Comparison of ENCODE assay signal across 13 mouse cellular contexts in genomic region chr12:76695773-76696172, GRCm38 (mm10). TPM values are rescaled to one million over a fixed set of nuclear protein-coding genes. Genes with fewer than 3 reads are reported as not detected.
DNase-seq lines count a peak whose midpoint lies in the region; ATAC-seq and TF ChIP-seq lines count a peak whose summit lies in the region.
"Had no signal": no experiment of that assay in that cellular context is flagged by ENCODE, and none has a peak within 500 bp of the region (broad histone marks: within the 10 kb centered on the region; RNA-seq: fewer than 3 reads in every experiment).

No protein-coding gene starts in this region.

- WGBS in embryonic facial prominence, embryonic 11.5 days: 74% methylated on average over 5 of the region's 5 CpGs
- 70% methylated on average over 5 of the region's 5 CpGs for WGBS in embryonic facial prominence, embryonic 10.5 days
- WGBS in hindbrain, embryonic 14.5 days: 64% methylated on average over 5 of the region's 5 CpGs
- 71% methylated on average over 5 of the region's 5 CpGs for WGBS in hindbrain, embryonic 11.5 days
- 85% methylated on average over 5 of the region's 5 CpGs for WGBS in thymus, adult 2 months

- no peak for ATAC-seq in embryonic facial prominence, embryonic 11.5 days (replicated peaks; ENCODE audit: insufficient number of reproducible peaks, low FRiP score, low TSS enrichment, low read depth)
- ATAC-seq in hindbrain, embryonic 14.5 days (ENCODE audit: low FRiP score): 0 out of 2 replicates have a peak, but pooled peaks have one; percentile 48
- ATAC-seq in hindbrain, embryonic 11.5 days (ENCODE audit: low FRiP score): no peak

- no peak overlapping the region for H3K27ac ChIP-seq in embryonic facial prominence, embryonic 11.5 days (replicated peaks; ENCODE audit: low read depth, low read length)
- no peak overlapping the region; the same call in 1 of the 2 replicates for H3K27ac ChIP-seq in embryonic facial prominence, embryonic 10.5 days (replicated peaks)
- H3K27ac ChIP-seq in hindbrain, embryonic 14.5 days: no peak overlapping the region
- H3K27ac ChIP-seq in hindbrain, embryonic 11.5 days (ENCODE audit: low read depth, low read length): no peak overlapping the region
- 0 out of 2 replicates have a peak overlapping the region, but pooled peaks have one; percentile 86 for H3K27ac ChIP-seq in thymus, adult 2 months (ENCODE audit: control insufficient read depth, insufficient read depth, low read length)
- H3K27ac ChIP-seq: embryonic facial prominence, embryonic 12.5 days; limb, embryonic 12.5 days; midbrain, embryonic 15.5 days had no signal

- peak overlapping the region; percentile 7; the same call in 1 of the 2 replicates for H3K4me2 ChIP-seq in embryonic facial prominence, embryonic 11.5 days (ENCODE audit: low read depth, low read length)
- H3K4me2 ChIP-seq in hindbrain, embryonic 14.5 days (replicated peaks): no peak overlapping the region
- H3K4me2 ChIP-seq in hindbrain, embryonic 11.5 days (replicated peaks; ENCODE audit: low read depth, low read length): no peak overlapping the region

- no peak for DNase-seq in embryonic facial prominence, embryonic 11.5 days (ENCODE audit: low spot score)
- DNase-seq in embryonic facial prominence, embryonic 10.5 days (ENCODE audit: low spot score): no peak
- DNase-seq in hindbrain, embryonic 14.5 days (ENCODE audit: low spot score): no peak
- DNase-seq in hindbrain, embryonic 11.5 days (ENCODE audit: low spot score): no peak
- DNase-seq in thymus, adult 2 months: no peak
- DNase-seq in thymus, postnatal 0 days (ENCODE audit: low spot score): no peak
- DNase-seq in kidney, postnatal 10 days: no peak
- DNase-seq in gastrocnemius, postnatal 25 days: no peak
- DNase-seq: heart, postnatal 36 days had no signal

- no peaks in the 10 kb centered on the region for H3K36me3 ChIP-seq in embryonic facial prominence, embryonic 11.5 days (replicated peaks; ENCODE audit: control insufficient read depth, insufficient read depth, low read depth, low read length)
- no peaks in the 10 kb centered on the region for H3K36me3 ChIP-seq in embryonic facial prominence, embryonic 10.5 days (replicated peaks)
- H3K36me3 ChIP-seq in hindbrain, embryonic 14.5 days (replicated peaks; ENCODE audit: control insufficient read depth, insufficient read depth): no peaks in the 10 kb centered on the region
- no peaks in the 10 kb centered on the region for H3K36me3 ChIP-seq in hindbrain, embryonic 11.5 days (ENCODE audit: control insufficient read depth, insufficient read depth, low read length)
- H3K36me3 ChIP-seq in thymus, adult 2 months (ENCODE audit: control insufficient read depth, insufficient read depth, low read length): no peaks in the 10 kb centered on the region
- H3K36me3 ChIP-seq: embryonic facial prominence, embryonic 12.5 days; limb, embryonic 12.5 days; midbrain, embryonic 15.5 days had no signal

- no peak overlapping the region for H3K4me3 ChIP-seq in embryonic facial prominence, embryonic 11.5 days (ENCODE audit: low read depth, low read length)
- no peak overlapping the region for H3K4me3 ChIP-seq in embryonic facial prominence, embryonic 10.5 days
- H3K4me3 ChIP-seq in hindbrain, embryonic 14.5 days (replicated peaks; ENCODE audit: low read length): no peak overlapping the region
- no peak overlapping the region for H3K4me3 ChIP-seq in hindbrain, embryonic 11.5 days (ENCODE audit: low read depth, low read length)
- H3K4me3 ChIP-seq in thymus, adult 2 months (ENCODE audit: control insufficient read depth, insufficient read depth, low read length): no peak overlapping the region

- TF ChIP-seq POLR2A in thymus, adult 2 months (IDR thresholded peaks at IDR 0.05; ENCODE audit: control insufficient read depth, extremely low read depth, insufficient read depth, low read length, poor library complexity): no peak

- no peak overlapping the region for H3K9ac ChIP-seq in embryonic facial prominence, embryonic 11.5 days (replicated peaks; ENCODE audit: low read length)
- H3K9ac ChIP-seq in hindbrain, embryonic 14.5 days: no peak overlapping the region
- no peak overlapping the region for H3K9ac ChIP-seq in hindbrain, embryonic 11.5 days (ENCODE audit: low read depth, low read length)
- H3K9ac ChIP-seq: embryonic facial prominence, embryonic 12.5 days; midbrain, embryonic 15.5 days had no signal

- no peaks in the 10 kb centered on the region for H3K9me3 ChIP-seq in embryonic facial prominence, embryonic 11.5 days (replicated peaks; ENCODE audit: control insufficient read depth, low read length)
- no peaks in the 10 kb centered on the region for H3K9me3 ChIP-seq in embryonic facial prominence, embryonic 10.5 days
- H3K9me3 ChIP-seq in hindbrain, embryonic 14.5 days (ENCODE audit: control insufficient read depth, low read length): no peaks in the 10 kb centered on the region
- no peaks in the 10 kb centered on the region for H3K9me3 ChIP-seq in hindbrain, embryonic 11.5 days (ENCODE audit: control insufficient read depth, low read length)
- H3K9me3 ChIP-seq: embryonic facial prominence, embryonic 12.5 days; G1E; limb, embryonic 12.5 days; midbrain, embryonic 15.5 days had no signal

- TF ChIP-seq CTCF in thymus, adult 2 months (IDR thresholded peaks at IDR 0.05; ENCODE audit: borderline replicate concordance, control insufficient read depth, extremely low read depth, insufficient read depth, low read length, poor library complexity): no peak

- no peaks in the 10 kb centered on the region for H3K4me1 ChIP-seq in embryonic facial prominence, embryonic 11.5 days (ENCODE audit: control insufficient read depth, insufficient read depth, low read length)
- H3K4me1 ChIP-seq in embryonic facial prominence, embryonic 10.5 days: peaks cover 9% of the 10 kb centered on the region
- peaks cover 9% of the 10 kb centered on the region for H3K4me1 ChIP-seq in hindbrain, embryonic 14.5 days (replicated peaks; ENCODE audit: control insufficient read depth, insufficient read depth, low read length)
- H3K4me1 ChIP-seq in hindbrain, embryonic 11.5 days (replicated peaks; ENCODE audit: control insufficient read depth, insufficient read depth, low read length): no peaks in the 10 kb centered on the region
- peaks cover 10% of the 10 kb centered on the region for H3K4me1 ChIP-seq in thymus, adult 2 months (replicated peaks; ENCODE audit: control insufficient read depth, insufficient read depth, low read length)

- no peaks in the 10 kb centered on the region for H3K27me3 ChIP-seq in embryonic facial prominence, embryonic 11.5 days (ENCODE audit: control insufficient read depth, insufficient read depth, low read length)
- H3K27me3 ChIP-seq in embryonic facial prominence, embryonic 10.5 days (replicated peaks; ENCODE audit: low read depth, poor library complexity, severe bottlenecking): no peaks in the 10 kb centered on the region
- no peaks in the 10 kb centered on the region for H3K27me3 ChIP-seq in hindbrain, embryonic 14.5 days (ENCODE audit: control insufficient read depth, insufficient read depth, low read length)
- H3K27me3 ChIP-seq in hindbrain, embryonic 11.5 days (ENCODE audit: control insufficient read depth, insufficient read depth, low read length): no peaks in the 10 kb centered on the region
- no peaks in the 10 kb centered on the region for H3K27me3 ChIP-seq in thymus, adult 2 months (ENCODE audit: control insufficient read depth, insufficient read depth, low read length)
- H3K27me3 ChIP-seq: embryonic facial prominence, embryonic 12.5 days; limb, embryonic 12.5 days; midbrain, embryonic 15.5 days had no signal

RNA-seq across cellular contexts. Expression of gene Sptb, which starts 14.6 kb away (rescaled TPM):
- 2.4 and 3.0 TPM in 2 replicates for polyA plus RNA-seq in embryonic facial prominence, embryonic 11.5 days (2014; fragmentation: Nextera tagmentation; extraction: Ambion mirVana)
- 4.5 and 5.0 TPM in 2 replicates for polyA plus RNA-seq in embryonic facial prominence, embryonic 10.5 days (2016; fragmentation: Nextera tagmentation; extraction: Ambion mirVana)
- 11.3 and 11.5 TPM in 2 replicates for polyA plus RNA-seq in hindbrain, embryonic 14.5 days (2014; fragmentation: Nextera tagmentation; extraction: Ambion mirVana)
- 3.6 and 3.9 TPM in 2 replicates for polyA plus RNA-seq in hindbrain, embryonic 11.5 days (2014; fragmentation: Nextera tagmentation; extraction: Ambion mirVana)
- 1.5 and 3.0 TPM in 2 replicates for polyA plus RNA-seq in thymus, adult 2 months (2012; rRNA removed)
- polyA plus RNA-seq in thymus, postnatal 0 days (2015; fragmentation: Nextera tagmentation; extraction: Ambion mirVana): 0.29 and 0.31 TPM in 2 replicates
- total RNA-seq in gastrocnemius, postnatal 25 days (2021): 100 to 1,000 TPM; 121 to 125 TPM
